Mouse (Mus musculus): ENCODE results near the gene Tmed6. TPM values are rescaled to one million over a fixed set of nuclear protein-coding genes. Genes with fewer than 3 reads are reported as not detected.

The Tmed6 gene
- polyA plus RNA-seq (2014; fragmentation: Nextera tagmentation; extraction: Ambion mirVana) = not detected in 2 replicates

DNA sequence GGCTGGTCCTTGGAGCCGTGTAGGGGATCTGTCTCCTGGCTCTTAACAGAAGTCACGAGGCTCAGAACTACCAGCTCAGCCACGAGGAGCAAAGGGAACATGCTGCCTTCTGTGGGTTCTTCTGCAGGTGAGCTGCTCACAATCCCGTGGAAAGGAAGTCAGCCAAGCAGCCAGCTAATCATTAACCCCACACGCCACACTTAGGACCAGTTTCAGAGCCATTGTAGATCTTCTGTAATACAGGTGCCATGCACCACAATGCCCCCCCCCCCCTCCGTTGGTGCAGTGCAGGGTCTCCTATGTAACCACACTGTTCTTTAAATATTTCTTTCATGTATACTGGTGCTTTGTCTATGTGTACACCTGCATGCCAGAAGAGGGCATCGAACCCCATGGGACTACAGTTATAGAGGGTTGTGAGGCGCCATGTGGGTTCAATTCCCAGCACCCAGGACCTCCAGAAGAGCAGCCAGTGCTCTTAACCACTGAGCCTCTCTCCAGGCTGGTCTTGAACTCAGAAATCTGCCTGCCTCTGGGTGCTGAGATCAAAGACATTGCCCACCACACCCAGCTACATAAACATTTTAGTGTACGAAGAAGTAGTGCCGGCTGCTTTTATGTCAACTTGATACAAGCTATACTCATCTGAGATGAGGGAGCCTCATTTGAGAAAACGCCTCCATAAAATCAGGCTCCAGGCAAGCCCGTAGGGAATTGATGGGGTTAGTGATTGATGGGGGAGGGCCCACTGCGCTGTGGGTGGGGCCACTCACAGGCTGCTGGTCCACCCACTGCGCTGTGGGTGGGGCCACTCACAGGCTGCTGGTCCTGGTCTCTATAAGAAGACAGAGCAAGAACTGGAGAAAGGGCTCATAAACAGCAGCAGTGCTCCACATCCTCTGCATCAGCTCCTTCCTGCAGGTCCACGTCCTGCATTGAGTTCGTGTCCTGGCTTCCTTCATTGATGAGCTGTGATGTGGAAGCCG, at the start of gene Tmed6:
Tmed6 (minus strand) TSS at position 134 of the 986 bp plus-strand sequence.
- H3K27ac ChIP-seq (ENCODE audit: low read depth, low read length) = no peak within 1 kb of the TSS
- no peak within 1 kb of the TSS for H3K4me2 ChIP-seq (ENCODE audit: low read depth, low read length, severe bottlenecking)
- H3K4me1 ChIP-seq (replicated peaks; ENCODE audit: control insufficient read depth, insufficient read depth, low read length) = no peaks in the 10 kb centered on the region
- no peak within 1 kb of the TSS for H3K9ac ChIP-seq (ENCODE audit: low read length)
- no peak for ATAC-seq (replicated peaks; ENCODE audit: low FRiP score)
- 67% methylated on average over 17 of the region's 17 CpGs for WGBS
- H3K27me3 ChIP-seq (ENCODE audit: control insufficient read depth, insufficient read depth, low read length) = no peaks in the 10 kb centered on the region
- no peak for DNase-seq (ENCODE audit: low spot score)
- no peak within 1 kb of the TSS for H3K4me3 ChIP-seq (ENCODE audit: low read depth, low read length)
- H3K9me3 ChIP-seq (ENCODE audit: control insufficient read depth, low read length) = no peaks in the 10 kb centered on the region
- no peaks in the 10 kb centered on the region; the same call in 1 of the 2 replicates for H3K36me3 ChIP-seq (ENCODE audit: control insufficient read depth, insufficient read depth, low read length)

DNA sequence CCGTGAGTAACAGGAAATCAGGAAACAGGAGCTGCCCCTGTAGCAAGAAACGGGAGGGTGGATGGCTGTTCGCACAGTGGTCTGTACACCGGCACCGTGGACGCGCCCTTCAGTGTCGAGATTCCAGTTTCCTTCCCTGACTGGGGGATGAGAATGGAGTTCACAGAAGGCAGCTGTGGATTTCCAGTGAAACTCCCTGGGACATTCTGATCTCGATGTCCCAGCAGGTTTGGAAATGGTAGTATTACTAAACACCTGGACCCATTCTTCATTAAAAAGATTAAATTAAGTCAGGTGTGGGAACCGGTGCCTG, 49.5 kb upstream of the Tmed6 start:
- H3K27me3 ChIP-seq (ENCODE audit: control insufficient read depth, insufficient read depth, low read length) = no peaks in the 10 kb centered on the region
- DNase-seq (ENCODE audit: low spot score) (no peak), ATAC-seq (replicated peaks; ENCODE audit: low FRiP score) (no peak)
- H3K4me2 ChIP-seq (ENCODE audit: low read depth, low read length, severe bottlenecking) = no peak overlapping the region
- H3K9ac ChIP-seq (ENCODE audit: low read length) = no peak overlapping the region
- H3K9me3 ChIP-seq (ENCODE audit: control insufficient read depth, low read length) = no peaks in the 10 kb centered on the region
- H3K27ac ChIP-seq (ENCODE audit: low read depth, low read length) = no peak overlapping the region
- H3K4me1 ChIP-seq (replicated peaks; ENCODE audit: control insufficient read depth, insufficient read depth, low read length) = no peaks in the 10 kb centered on the region; the same call in 1 of the 2 replicates
- H3K36me3 ChIP-seq (ENCODE audit: control insufficient read depth, insufficient read depth, low read length) = no peaks in the 10 kb centered on the region
- 82% methylated on average over 10 of the region's 10 CpGs for WGBS
- H3K4me3 ChIP-seq (ENCODE audit: low read depth, low read length) = no peak overlapping the region

- H3K4me1 ChIP-seq (replicated peaks; ENCODE audit: control insufficient read depth, insufficient read depth, low read length) = no peaks in the 10 kb centered on the region; the same call in 1 of the 2 replicates
- H3K4me2 ChIP-seq (ENCODE audit: low read depth, low read length, severe bottlenecking) = no peak overlapping the region
- no peak overlapping the region for H3K9ac ChIP-seq (ENCODE audit: low read length)
- H3K4me3 ChIP-seq (ENCODE audit: low read depth, low read length) = no peak overlapping the region
- no peak overlapping the region for H3K27ac ChIP-seq (ENCODE audit: low read depth, low read length)
- H3K36me3 ChIP-seq (ENCODE audit: control insufficient read depth, insufficient read depth, low read length) = no peaks in the 10 kb centered on the region
- H3K27me3 ChIP-seq (ENCODE audit: control insufficient read depth, insufficient read depth, low read length) = no peaks in the 10 kb centered on the region
- no peaks in the 10 kb centered on the region for H3K9me3 ChIP-seq (ENCODE audit: control insufficient read depth, low read length)
- DNase-seq (ENCODE audit: low spot score) (no peak), ATAC-seq (replicated peaks; ENCODE audit: low FRiP score) (no peak)
- WGBS = 72% methylated on average over 19 of the region's 19 CpGs
These were observed 48.9 kb upstream of the Tmed6 start for GRCm38 (mm10) chr8:107114150-107115007.

DNA sequence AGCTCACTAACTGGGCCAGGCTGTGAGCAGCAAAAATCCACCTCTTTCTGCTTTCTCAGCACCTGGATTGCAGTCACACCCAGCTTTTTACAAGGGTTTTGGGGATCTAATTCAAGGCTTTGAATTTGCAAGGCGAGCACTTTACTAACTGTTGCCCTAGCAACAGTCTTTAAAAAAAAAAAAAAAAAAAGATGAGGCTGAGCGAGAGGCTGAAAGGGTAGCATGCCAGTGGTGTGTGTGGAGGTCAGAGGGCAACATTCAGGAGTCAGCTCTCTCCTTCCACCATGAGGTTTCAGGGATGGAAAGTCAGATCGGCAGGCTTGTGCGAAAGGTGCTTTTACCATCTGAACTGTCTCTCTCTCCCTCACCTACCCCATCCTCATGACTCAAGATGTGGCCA, 47.8 kb upstream of the Tmed6 start:
- WGBS = 57% methylated on average over 4 of the region's 4 CpGs
- no peak for ATAC-seq (replicated peaks; ENCODE audit: low FRiP score)
- H3K27ac ChIP-seq (ENCODE audit: low read depth, low read length) = no peak overlapping the region

GRCm38 (mm10) chr8:107111340-107112105, 46.1 kb upstream of the Tmed6 start:
- no peak overlapping the region for H3K4me3 ChIP-seq (ENCODE audit: low read depth, low read length)
- H3K9me3 ChIP-seq (ENCODE audit: control insufficient read depth, low read length) = no peaks in the 10 kb centered on the region
- no peak overlapping the region for H3K4me2 ChIP-seq (ENCODE audit: low read depth, low read length, severe bottlenecking)
- no peaks in the 10 kb centered on the region; the same call in 1 of the 2 replicates for H3K4me1 ChIP-seq (replicated peaks; ENCODE audit: control insufficient read depth, insufficient read depth, low read length)
- H3K9ac ChIP-seq (ENCODE audit: low read length) = no peak overlapping the region
- no peaks in the 10 kb centered on the region for H3K36me3 ChIP-seq (ENCODE audit: control insufficient read depth, insufficient read depth, low read length)
- no peak for ATAC-seq (replicated peaks; ENCODE audit: low FRiP score)
- H3K27me3 ChIP-seq (ENCODE audit: control insufficient read depth, insufficient read depth, low read length) = no peaks in the 10 kb centered on the region
- no peak for DNase-seq (ENCODE audit: low spot score)
- H3K27ac ChIP-seq (ENCODE audit: low read depth, low read length) = no peak overlapping the region
- WGBS = 94% methylated on average over 9 of the region's 11 CpGs

More for the DNA sequence above, 47.8 kb upstream of the Tmed6 start:
- H3K4me1 ChIP-seq (replicated peaks; ENCODE audit: control insufficient read depth, insufficient read depth, low read length) = no peaks in the 10 kb centered on the region; the same call in 1 of the 2 replicates
- no peak overlapping the region for H3K4me3 ChIP-seq (ENCODE audit: low read depth, low read length)
- H3K36me3 ChIP-seq (ENCODE audit: control insufficient read depth, insufficient read depth, low read length) = no peaks in the 10 kb centered on the region
- no peaks in the 10 kb centered on the region for H3K9me3 ChIP-seq (ENCODE audit: control insufficient read depth, low read length)
- H3K9ac ChIP-seq (ENCODE audit: low read length) = no peak overlapping the region
- no peak overlapping the region for H3K4me2 ChIP-seq (ENCODE audit: low read depth, low read length, severe bottlenecking)
- no peaks in the 10 kb centered on the region for H3K27me3 ChIP-seq (ENCODE audit: control insufficient read depth, insufficient read depth, low read length)
- no peak for DNase-seq (ENCODE audit: low spot score)

GRCm38 (mm10) chr8:107110629-107111330, 45.3 kb upstream of the Tmed6 start:
- Histone ChIP-seq H3K4me1 (replicated peaks; ENCODE audit: control insufficient read depth, insufficient read depth, low read length) (no peaks in the 10 kb centered on the region; the same call in 1 of the 2 replicates), H3K4me2 (ENCODE audit: low read depth, low read length, severe bottlenecking) (no peak overlapping the region), H3K4me3 (ENCODE audit: low read depth, low read length) (no peak overlapping the region), H3K27ac (ENCODE audit: low read depth, low read length) (no peak overlapping the region), H3K27me3 (ENCODE audit: control insufficient read depth, insufficient read depth, low read length) (no peaks in the 10 kb centered on the region), H3K9me3 (ENCODE audit: control insufficient read depth, low read length) (no peaks in the 10 kb centered on the region), H3K9ac (ENCODE audit: low read length) (no peak overlapping the region), H3K36me3 (ENCODE audit: control insufficient read depth, insufficient read depth, low read length) (no peaks in the 10 kb centered on the region)
- no peak for DNase-seq (ENCODE audit: low spot score)
- 82% methylated on average over 9 of the region's 9 CpGs for WGBS
- no peak for ATAC-seq (replicated peaks; ENCODE audit: low FRiP score)

DNA sequence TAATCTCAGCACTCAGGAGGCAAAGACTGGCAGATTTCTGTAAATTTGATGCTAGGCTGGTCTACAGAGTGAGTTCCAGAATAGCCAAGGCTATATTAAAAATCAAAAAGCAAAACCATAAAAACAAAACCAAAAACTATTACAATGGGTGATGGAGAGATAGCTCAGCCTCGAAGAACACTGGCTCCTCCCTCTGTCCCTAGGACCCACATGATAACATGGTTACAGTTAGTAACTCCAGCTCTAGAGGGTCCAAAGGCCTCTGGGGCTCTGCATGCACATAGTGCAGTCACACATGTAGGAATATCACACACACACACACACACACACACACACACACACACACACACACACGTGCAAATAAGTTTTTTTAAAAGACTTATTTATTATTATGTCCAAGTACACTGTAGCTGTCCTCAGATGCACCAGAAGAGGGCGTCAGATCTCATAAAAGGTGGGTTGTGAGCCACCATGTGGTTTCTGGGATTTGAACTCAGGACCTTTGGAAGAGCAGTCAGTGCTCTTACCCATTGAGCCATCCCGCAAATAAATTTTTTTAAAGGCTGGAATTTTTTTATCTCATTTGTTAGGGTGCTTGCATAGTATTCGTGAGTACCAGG, 44.5 kb upstream of the Tmed6 start:
- DNase-seq (ENCODE audit: low spot score) = no peak
- no peaks in the 10 kb centered on the region for H3K9me3 ChIP-seq (ENCODE audit: control insufficient read depth, low read length)

More for the DNA sequence above, 44.5 kb upstream of the Tmed6 start:
- 91% methylated on average over 5 of the region's 5 CpGs for WGBS
- Histone ChIP-seq H3K4me3 (ENCODE audit: low read depth, low read length) (no peak overlapping the region), H3K27ac (ENCODE audit: low read depth, low read length) (no peak overlapping the region), H3K9ac (ENCODE audit: low read length) (no peak overlapping the region), H3K4me1 (replicated peaks; ENCODE audit: control insufficient read depth, insufficient read depth, low read length) (no peaks in the 10 kb centered on the region; the same call in 1 of the 2 replicates), H3K4me2 (ENCODE audit: low read depth, low read length, severe bottlenecking) (no peak overlapping the region), H3K27me3 (ENCODE audit: control insufficient read depth, insufficient read depth, low read length) (no peaks in the 10 kb centered on the region), H3K36me3 (ENCODE audit: control insufficient read depth, insufficient read depth, low read length) (no peaks in the 10 kb centered on the region)
- ATAC-seq (replicated peaks; ENCODE audit: low FRiP score) = no peak
